Comparison of ENCODE assay signal across 8 mouse cellular contexts in the genomic region with DNA sequence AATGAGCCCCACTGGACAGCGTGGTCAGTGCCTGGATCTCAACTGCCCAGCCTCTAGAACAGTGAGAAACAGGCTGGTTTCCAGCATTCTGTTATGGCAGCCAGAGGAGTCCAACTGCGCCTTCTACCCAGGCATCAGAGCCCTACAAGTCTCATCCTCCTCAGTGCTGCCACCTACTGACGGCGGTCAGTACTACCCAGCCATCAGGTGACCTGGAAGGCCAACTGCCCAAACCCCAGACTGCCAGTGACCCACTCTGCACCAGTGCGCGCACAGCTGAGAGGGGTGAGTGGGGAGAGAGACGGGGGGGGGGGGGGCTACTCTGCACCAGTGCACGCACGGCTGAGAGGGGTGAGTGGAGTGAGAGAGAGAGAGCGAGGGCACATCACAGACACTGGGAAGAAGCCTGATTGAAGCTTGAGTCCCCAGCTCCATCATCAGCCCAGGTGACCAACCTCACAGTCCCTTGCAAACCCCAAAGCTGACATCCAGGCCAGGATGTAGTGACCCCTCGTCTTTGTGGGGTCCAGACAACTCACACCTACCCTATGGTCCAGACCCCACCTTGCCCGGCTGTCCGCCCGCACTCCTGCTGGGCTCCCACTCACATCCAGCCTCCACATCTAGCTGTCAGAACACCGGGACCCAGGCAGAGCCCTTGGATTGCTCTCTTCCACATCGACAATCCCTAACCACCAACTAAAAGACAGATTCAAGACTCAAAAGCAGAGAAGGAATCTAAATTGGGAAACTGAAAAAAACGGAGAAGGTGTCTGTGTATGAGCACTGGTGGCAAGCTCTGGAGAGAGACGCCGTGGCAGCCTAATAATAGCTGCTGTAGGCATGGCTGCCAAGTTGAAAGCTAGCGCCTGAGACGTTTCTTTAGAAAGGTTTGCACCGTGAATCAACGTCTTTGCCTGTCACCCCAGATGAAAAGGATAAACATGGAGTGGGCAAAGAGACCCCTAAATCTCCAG. TPM values are rescaled to one million over a fixed set of nuclear protein-coding genes. Genes with fewer than 3 reads are reported as not detected.
A peak's percentile ranks its signal among the peaks of the same experiment; 100 is the strongest.
DNase-seq lines count a peak whose midpoint lies in the region; ATAC-seq lines count a peak whose summit lies in the region.

No protein-coding gene starts in this region.

- WGBS in forebrain, embryonic 10.5 days = 59% methylated on average over 23 of the region's 23 CpGs
- WGBS in forebrain, embryonic 12.5 days = 55% methylated on average over 23 of the region's 23 CpGs
- 47% methylated on average over 23 of the region's 23 CpGs for WGBS in forebrain, embryonic 14.5 days

- peaks cover 20% of the 10 kb centered on the region for H3K4me1 ChIP-seq in forebrain, embryonic 10.5 days
- peaks cover 7% of the 10 kb centered on the region; the same call in 1 of the 2 replicates for H3K4me1 ChIP-seq in forebrain, embryonic 12.5 days
- 0 out of 2 replicates have a peak, but pooled peaks cover 7% of the 10 kb centered on the region for H3K4me1 ChIP-seq in forebrain, embryonic 14.5 days (ENCODE audit: control insufficient read depth, insufficient read depth, low read length)

- H3K9ac ChIP-seq in forebrain, embryonic 12.5 days = no peak overlapping the region
- H3K9ac ChIP-seq in forebrain, embryonic 14.5 days (ENCODE audit: low read length) = peak overlapping the region; percentile 25; the same call in 1 of the 2 replicates

- no peak overlapping the region for H3K4me3 ChIP-seq in forebrain, embryonic 10.5 days
- no peak overlapping the region for H3K4me3 ChIP-seq in forebrain, embryonic 12.5 days (replicated peaks)
- H3K4me3 ChIP-seq in forebrain, embryonic 14.5 days (ENCODE audit: low read depth, low read length) = no peak overlapping the region

- peaks cover 42% of the 10 kb centered on the region for H3K36me3 ChIP-seq in forebrain, embryonic 10.5 days (replicated peaks)
- H3K36me3 ChIP-seq in forebrain, embryonic 12.5 days (replicated peaks) = peaks cover 24% of the 10 kb centered on the region
- peaks cover 25% of the 10 kb centered on the region for H3K36me3 ChIP-seq in forebrain, embryonic 14.5 days (ENCODE audit: control insufficient read depth, insufficient read depth, low read length)

- peak; percentile 81 for DNase-seq in forebrain, embryonic 10.5 days (ENCODE audit: extremely low spot score, low spot score)
- DNase-seq in c-Kit-positive CD71-negative TER-119-negative erythroid progenitor cells, embryonic 14.5 days (ENCODE audit: low read depth) = peak; percentile 54
- peak; percentile 70 for DNase-seq in forebrain, embryonic 14.5 days (ENCODE audit: low spot score)
- DNase-seq in layer of hippocampus, postnatal 25 days (ENCODE audit: extremely low spot score in 1 of 2, low spot score in 1 of 2) = peak; percentile 46 to 71
- DNase-seq in lung, postnatal 14 days = peak; percentile 90
- DNase-seq in right cerebral cortex, postnatal 14 days = peak; percentile 71

- no peaks in the 10 kb centered on the region for H3K9me3 ChIP-seq in forebrain, embryonic 10.5 days
- no peaks in the 10 kb centered on the region for H3K9me3 ChIP-seq in forebrain, embryonic 12.5 days
- no peaks in the 10 kb centered on the region for H3K9me3 ChIP-seq in forebrain, embryonic 14.5 days (replicated peaks; ENCODE audit: control insufficient read depth, low read length)

- ATAC-seq in forebrain, embryonic 12.5 days (ENCODE audit: low FRiP score) = no peak
- ATAC-seq in forebrain, embryonic 14.5 days = peak; percentile 48
- ATAC-seq in hematopoietic stem cell, adult 5-6 weeks (replicated peaks in 1 of 2; ENCODE audit: insufficient read depth in 1 of 2, low FRiP score in 2 of 2, low TSS enrichment in 1 of 2, low read depth in 1 of 2, poor library complexity in 2 of 2, severe bottlenecking in 2 of 2) = peak; percentile 82 to 83

- no peak overlapping the region for H3K4me2 ChIP-seq in forebrain, embryonic 12.5 days
- 0 out of 2 replicates have a peak overlapping the region, but pooled peaks have one; percentile 7 for H3K4me2 ChIP-seq in forebrain, embryonic 14.5 days (ENCODE audit: low read length)

- 0 out of 2 replicates have a peak overlapping the region, but pooled peaks have one; percentile 44 for H3K27ac ChIP-seq in forebrain, embryonic 10.5 days
- H3K27ac ChIP-seq in forebrain, embryonic 12.5 days = no peak overlapping the region
- H3K27ac ChIP-seq in forebrain, embryonic 14.5 days (ENCODE audit: low read depth, low read length) = peak overlapping the region; percentile 52

- H3K27me3 ChIP-seq in forebrain, embryonic 10.5 days (ENCODE audit: poor library complexity, severe bottlenecking) = no peaks in the 10 kb centered on the region
- H3K27me3 ChIP-seq in forebrain, embryonic 12.5 days = no peaks in the 10 kb centered on the region
- no peaks in the 10 kb centered on the region for H3K27me3 ChIP-seq in forebrain, embryonic 14.5 days (replicated peaks; ENCODE audit: control insufficient read depth, insufficient read depth, low read length)

RNA-seq across cellular contexts. Expression of a gene that starts 22.6 kb away (rescaled TPM):
- 50.0 and 56.1 TPM in 2 replicates for polyA plus RNA-seq in forebrain, embryonic 10.5 days (2016; fragmentation: Nextera tagmentation; extraction: Ambion mirVana)
- polyA plus RNA-seq in forebrain, embryonic 12.5 days (2016; fragmentation: Nextera tagmentation; extraction: Ambion mirVana) = 41.3 and 43.6 TPM in 2 replicates
- 20.3 and 30.6 TPM in 2 replicates for polyA plus RNA-seq in forebrain, embryonic 14.5 days (2014; fragmentation: Nextera tagmentation; extraction: Ambion mirVana)
- total RNA-seq in hematopoietic stem cell, adult 5-6 weeks (2017) = 3.5 and 6.5 TPM in 2 replicates
- 10 to 100 TPM; 54.2 to 55.4 TPM for total RNA-seq in layer of hippocampus, postnatal 25 days (2021)

RNA-seq across cellular contexts. Expression of a gene that starts 34.3 kb away (rescaled TPM):
- polyA plus RNA-seq in forebrain, embryonic 10.5 days (2016; fragmentation: Nextera tagmentation; extraction: Ambion mirVana) = 1.5 and 1.6 TPM in 2 replicates
- polyA plus RNA-seq in forebrain, embryonic 12.5 days (2016; fragmentation: Nextera tagmentation; extraction: Ambion mirVana) = 1.2 and 2.0 TPM in 2 replicates
- 0.72 and 1.6 TPM in 2 replicates for polyA plus RNA-seq in forebrain, embryonic 14.5 days (2014; fragmentation: Nextera tagmentation; extraction: Ambion mirVana)
- total RNA-seq in hematopoietic stem cell, adult 5-6 weeks (2017) = 12.3 and 31.4 TPM in 2 replicates
- total RNA-seq in layer of hippocampus, postnatal 25 days (2021) = 1 to 10 TPM in 1 of 2 experiments, under 1 TPM in 1; 0.61 to 1.0 TPM

RNA-seq across cellular contexts. Expression of a gene that starts 52.6 kb away (rescaled TPM):
- polyA plus RNA-seq in forebrain, embryonic 10.5 days (2016; fragmentation: Nextera tagmentation; extraction: Ambion mirVana) = 20.9 and 22.8 TPM in 2 replicates
- polyA plus RNA-seq in forebrain, embryonic 12.5 days (2016; fragmentation: Nextera tagmentation; extraction: Ambion mirVana) = 30.1 and 30.8 TPM in 2 replicates
- 14.0 and 18.9 TPM in 2 replicates for polyA plus RNA-seq in forebrain, embryonic 14.5 days (2014; fragmentation: Nextera tagmentation; extraction: Ambion mirVana)
- total RNA-seq in hematopoietic stem cell, adult 5-6 weeks (2017) = 7.4 and 10.2 TPM in 2 replicates
- total RNA-seq in layer of hippocampus, postnatal 25 days (2021) = 10 to 100 TPM; 24.2 to 24.3 TPM
